Mouse (Mus musculus): Measurements from ENCODE around the gene Thumpd2.

Gene Thumpd2

DNA sequence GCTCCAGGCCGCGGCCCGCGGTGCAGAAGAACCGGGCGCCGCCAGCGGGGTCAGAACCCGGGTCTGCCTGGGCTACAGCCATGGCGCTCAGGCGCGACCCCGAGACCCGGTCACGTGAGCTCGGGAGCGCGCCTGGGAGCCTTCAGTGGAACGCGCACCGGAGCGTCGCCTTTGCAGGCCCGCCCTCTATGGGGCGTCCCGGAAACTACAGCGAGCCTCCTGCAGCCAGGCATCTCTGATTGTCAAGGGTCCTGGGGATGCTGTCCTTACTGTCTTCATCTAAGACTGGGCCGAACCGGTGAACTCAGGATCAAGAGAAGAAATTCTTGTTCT is at the start of gene Thumpd2:
TSS of gene Thumpd2 (minus strand) at position 104 of the 333 bp plus-strand sequence.
- DNase-seq: peak; percentile 93

DNA sequence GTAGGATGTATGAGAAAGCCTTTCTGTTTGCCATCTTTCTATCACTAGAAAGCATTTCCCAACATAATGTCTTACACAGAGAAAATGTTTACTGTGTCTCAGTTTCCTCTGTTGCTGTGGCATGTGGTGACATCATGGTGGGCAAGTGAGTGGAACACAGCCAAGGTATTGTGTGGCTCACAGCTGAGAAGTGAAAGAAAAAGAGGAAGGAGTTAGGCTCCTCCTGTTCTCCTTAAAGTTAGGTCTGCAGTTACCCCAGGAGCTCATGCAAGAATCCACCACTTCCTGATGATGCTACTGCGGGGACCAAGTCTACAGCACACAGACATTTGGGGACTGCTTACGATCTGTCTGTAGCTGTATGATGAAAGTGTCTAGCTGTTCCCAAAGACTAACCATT is 39.4 kb upstream of the Thumpd2 start:
- no peak for DNase-seq

DNA sequence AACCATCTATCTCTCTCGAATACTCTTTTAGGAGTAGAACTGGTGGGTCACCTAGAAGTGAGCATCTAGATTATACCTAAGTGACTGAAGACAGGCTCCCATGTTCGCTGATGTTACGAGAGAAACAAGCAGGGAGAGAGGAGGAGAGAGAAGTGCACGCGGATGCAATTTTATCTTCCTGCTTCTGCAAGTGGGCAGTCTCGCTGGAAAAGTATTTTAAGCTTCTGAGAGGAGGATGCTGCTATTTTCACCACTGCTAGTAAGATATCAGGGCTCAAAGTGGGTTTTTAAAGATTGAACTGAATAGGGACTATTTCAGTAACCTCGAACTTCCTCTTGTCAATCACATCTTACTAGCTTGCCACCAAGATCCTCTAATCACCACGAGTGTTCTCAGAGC is 38.0 kb upstream of the Thumpd2 start:
- DNase-seq: no peak

DNA sequence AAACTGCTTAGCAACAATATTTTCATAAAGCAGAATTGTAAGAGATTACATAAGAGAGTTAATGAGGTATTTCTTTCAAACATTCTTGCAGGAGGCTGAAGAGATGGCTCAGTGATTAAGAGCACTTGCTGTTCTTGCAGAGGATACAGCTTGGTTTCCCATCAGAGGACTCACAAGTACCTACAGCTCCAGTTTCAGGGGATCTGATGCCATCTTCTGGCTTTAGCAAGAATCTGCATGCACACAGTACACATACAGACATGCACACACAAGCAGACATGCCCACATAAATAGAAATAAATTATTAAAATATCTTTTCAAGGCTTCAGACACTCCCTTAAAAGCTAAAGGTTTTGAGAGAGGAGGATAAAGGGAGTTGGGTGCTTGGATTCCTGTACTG is 33.6 kb upstream of the Thumpd2 start:
- no peak for DNase-seq

DNA sequence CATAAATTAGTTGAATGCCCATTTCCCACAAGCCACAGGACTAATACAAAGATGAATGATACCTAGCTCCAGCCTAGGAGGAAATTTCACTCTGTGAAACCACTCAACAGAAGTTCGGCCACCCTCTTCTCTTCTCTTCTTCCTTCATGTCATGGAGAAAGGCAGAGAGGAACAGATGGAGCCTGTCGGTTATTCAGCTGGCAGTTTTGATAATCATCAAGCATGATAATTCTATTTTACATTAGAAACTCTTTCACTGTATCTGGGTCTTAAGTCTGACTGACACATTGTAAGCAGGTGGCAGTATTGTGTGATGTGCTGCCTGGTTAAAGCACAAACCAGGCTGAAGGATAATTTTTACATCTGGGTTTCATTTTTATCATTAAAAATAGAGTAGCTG is 31.6 kb upstream of the Thumpd2 start:
- DNase-seq: no peak

DNA sequence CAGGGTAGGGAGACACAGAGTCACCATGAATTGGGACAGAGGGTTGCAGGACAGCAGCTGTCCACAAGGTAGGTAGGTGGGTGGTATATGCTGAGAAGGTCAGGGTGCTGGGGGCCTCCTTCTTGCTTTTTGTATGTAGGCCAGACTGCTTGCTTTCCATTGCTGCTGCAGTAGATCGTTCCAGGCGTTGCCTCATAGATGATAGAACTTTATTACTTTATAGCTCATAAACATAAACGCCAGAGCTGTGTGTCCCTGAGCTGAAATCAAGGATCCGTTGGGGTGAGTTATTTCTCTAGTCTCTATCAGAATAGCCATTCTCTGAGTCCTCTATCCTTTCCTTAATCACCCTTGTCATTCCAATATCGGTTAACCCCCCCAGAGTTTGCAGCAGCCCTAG is 27.9 kb upstream of the Thumpd2 start:
- DNase-seq: no peak

DNA sequence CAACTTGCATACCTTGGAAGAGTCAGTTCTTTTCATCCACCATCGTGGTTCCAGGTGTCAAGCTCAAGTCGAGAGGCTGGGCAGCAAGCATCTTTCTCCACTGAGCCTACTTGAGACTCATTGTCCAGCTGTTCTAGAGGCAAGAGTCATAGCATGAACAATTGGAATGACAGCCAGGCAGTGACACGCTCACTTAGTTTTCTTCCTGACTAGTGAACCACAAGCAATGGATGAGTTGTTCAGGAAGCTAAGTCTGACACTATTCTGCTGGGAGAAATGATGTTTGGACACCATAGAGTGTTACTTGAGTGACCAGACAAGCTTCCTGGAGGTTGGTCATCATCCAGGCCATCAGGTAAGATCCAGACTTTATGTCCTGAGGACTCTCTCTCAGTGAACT is 24.0 kb upstream of the Thumpd2 start:
- no peak for DNase-seq

DNA sequence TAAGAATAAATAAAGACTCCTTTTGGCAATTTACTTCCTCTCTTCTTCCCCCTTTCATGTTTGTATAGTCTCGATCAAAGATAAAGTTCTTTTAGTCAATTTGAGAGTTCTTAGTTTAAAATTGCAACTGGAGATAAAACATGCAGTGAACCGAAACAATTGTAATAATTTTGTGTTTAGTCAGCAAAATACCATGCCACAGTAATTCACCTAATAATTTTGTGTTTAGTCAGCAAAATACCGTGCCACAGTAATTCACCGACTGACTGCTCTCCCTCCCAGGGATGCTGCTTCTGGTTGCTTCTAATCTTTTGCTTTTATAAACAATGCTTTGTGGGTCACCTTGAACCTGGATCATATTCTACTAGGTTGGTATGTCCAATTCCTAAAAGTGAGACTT is 22.9 kb upstream of the Thumpd2 start:
- no peak for DNase-seq

DNA sequence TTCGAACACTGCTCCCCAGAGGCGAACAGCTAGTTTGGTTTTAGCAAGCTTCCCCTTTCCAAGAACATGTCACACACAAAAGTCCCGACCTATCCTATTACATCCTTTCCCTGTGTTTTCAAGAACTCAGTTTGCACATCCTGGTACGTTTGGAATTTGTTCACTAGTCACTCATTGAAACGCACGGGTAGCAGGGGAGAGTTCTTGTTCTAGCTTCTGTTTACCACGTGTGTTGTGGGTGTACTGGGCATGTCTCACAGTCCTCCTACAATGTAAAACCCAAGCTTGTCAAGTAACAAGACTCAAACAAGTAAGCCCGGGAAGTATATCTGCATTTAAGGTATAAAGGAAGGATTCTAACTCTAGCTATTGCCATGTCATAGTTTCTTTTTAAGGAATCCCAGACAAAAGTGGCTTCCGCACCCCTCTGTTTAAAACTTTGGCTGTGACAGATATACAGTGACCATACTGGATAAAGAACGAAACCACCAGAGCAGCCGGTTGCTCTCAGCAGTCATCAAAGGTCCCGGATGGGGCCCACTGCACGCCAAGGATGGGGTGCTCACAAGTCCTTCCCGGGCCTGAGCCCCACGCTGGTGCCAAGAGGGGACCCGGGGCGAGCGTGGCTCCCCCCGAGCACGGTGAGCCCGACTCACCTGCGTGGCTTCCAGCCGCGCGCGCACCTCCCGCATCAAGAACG is 453 bp downstream of the Thumpd2 start:
- peak; percentile 16 for DNase-seq

DNA sequence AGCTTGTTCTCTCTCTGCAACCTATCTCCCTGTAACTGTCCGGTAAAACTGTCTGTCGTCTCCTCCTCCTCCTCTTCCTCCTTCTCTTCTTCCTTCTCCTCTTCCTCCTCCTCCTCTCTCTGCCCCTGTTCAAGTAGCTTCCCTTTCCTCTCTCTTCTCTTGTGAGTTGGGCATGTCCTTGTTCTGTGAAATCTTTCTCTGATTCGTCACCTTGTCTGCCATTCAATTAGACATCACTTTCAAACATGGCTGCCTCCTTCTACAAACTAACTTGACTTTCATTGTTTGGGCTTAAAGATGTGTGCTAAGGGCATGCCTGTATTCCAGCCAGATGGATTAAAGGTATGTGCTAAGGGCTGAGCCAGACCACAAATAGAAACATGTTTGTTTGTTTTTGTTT is 1.5 kb downstream of the Thumpd2 start:
- DNase-seq: no peak

DNA sequence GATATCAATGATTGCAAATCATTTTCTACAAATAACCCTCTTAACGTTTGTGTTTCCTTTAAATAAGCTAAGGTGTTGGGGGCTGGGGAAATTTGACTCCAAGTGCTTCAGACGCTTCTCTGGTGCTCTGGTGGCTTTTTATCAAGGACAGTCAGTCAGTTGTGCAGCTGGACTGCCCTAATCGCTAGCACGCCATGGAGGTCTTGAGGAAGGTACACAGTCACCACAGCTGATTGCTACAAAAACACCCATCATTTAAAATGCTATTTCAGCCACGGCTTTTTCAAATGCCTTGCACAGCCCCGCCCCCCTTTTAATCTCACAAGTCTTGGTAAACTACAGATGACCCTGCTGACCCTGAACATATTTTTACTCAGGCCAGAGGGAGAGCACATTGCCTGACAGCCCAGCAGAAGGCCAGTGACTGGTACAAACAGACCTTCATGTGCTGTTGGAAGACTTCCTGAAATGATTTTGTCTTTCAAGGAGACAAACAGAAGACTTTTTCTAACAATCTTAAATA is 2.5 kb downstream of the Thumpd2 start:
- DNase-seq: no peak

DNA sequence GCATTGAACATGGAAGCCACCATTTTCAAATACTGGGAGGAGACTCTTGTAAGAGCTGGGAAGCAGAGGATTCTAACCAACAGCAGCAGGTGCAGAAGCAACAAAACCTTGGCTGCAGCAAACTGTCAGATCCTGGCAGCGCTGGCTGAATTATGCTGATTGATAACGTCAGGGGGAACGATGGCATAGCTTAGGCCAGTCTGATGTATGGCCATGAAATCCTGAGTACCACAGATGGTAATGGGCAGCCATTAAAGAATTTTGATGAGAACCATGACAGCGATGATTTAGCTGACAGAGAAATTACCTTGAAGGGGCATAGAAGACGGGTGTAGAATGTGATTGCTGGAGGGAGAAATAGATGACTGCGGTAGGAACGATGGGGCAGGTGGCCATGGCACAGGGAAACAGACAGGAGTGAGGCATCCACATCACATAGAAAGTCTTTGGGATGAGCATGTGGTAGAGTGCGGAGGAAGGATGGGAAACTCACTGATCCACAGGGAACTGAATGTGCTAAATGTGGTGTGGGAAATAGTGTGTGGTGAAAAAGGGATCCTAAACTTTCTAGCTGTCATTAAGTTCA is 8.0 kb downstream of the Thumpd2 start:
- DNase-seq: no peak

DNA sequence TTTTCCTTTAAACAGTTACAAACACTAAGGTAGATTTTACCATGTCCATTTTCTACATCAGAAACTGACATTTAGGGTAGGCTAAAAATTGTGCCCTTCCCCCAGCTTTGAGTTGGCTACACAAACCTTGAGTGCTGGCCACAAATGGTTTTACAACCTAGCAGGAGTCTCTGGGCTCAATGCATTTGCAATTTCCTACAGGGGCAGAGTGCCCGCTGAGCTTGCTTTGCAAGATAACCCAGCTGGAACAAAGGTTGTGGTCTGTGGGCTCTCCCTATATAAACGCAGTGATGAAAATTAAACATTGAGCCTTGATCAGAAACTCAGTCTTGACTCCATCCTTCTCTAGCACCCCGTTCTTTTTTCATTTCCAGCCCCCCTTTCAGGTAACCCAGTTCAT is 8.8 kb downstream of the Thumpd2 start:
- no peak for DNase-seq

DNA sequence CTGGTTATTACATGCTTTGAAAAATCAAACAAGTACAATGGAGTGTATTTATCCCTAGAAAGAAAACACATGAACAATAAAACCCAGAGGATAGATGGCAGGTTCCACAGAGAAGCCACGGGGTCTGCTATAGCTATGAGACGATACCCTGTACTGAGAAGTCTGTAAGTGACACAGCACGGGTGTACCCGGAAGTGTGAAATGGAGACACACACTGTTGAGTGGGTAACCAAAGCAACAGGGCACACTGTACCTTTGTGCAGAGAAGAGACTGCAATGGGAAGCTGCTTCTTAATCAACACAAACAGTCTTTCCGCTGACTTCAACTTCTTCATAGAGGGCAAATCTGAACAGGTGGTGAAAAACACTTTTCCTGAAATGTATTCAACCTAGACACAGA is 9.4 kb downstream of the Thumpd2 start:
- no peak for DNase-seq

DNA sequence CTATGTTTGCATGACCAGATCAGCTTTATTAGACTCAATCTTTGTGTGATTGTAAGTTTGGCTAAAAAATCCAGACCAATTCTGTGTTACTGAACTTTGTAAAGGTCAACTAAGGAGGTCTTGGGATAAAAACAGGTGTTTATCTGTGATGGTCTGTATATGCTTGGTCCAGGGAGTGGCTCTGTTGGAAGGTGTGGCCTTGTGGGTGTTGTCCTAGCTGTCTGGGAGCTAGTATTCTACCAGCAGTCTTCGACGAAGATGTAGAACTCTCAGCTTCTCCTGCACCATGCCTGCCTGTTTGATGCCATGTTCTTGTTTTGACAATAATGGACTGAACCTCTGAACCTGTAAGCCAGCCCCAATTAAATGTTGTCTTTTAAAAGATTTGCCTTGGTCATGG is 11.6 kb downstream of the Thumpd2 start:
- no peak for DNase-seq

DNA sequence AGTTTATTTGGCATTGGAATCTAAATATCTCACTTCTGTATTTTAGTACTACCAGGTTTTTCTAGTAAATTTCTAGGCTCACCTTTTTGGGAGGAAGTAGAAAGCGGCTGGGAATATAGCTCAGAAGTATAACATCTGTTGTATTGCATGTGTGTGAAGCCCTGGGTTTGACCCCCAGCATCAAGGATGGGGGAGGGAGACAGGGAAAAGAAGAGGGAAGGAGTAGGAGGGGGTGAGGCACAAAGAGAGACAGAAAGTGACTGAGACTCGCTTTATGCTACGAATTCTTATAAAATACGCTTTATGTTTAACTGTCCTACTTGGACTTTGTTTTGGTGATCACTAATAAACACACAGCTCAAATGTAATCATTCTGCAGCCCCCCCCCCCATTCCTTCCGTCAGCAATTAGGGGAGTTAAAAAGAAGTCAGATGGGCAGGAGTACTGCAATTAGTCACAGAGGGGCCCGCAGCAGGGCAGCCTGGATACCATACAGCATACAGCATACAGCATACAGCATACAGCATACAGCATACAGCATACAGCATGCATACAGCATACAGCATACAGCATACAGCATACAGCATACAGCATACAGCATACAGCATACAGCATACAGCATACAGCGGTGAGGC is 16.8 kb downstream of the Thumpd2 start:
- no peak for DNase-seq

DNA sequence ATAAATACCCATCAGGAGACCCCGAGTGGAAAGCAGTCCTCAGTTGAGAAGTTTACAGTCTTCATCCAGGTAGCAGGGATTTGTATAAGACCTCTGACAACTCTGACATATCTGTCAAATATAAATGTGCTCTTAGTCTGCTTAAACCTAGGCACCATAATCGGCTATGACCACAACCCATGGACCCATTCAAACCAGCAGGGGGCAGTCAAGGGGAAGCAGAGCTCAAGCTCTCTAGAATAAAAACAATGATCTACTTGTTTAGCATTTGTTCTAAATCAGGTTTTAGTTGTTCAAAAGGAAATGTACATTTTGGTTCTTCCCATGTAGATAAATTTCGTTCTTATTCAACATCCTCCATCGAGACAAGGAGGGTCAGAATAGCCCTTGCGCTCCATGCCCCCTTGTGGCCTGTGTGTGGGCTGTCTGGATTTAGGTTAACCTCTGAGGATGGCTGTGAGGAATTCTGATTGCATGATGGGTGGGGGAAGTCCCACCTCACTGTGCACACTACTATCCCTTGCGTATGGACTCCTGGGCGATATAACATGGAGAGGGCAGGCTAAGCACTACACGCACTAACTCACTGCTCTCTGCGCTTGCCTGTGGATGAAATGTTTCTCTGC is 19.2 kb downstream of the Thumpd2 start:
- DNase-seq: peak; percentile 59

DNA sequence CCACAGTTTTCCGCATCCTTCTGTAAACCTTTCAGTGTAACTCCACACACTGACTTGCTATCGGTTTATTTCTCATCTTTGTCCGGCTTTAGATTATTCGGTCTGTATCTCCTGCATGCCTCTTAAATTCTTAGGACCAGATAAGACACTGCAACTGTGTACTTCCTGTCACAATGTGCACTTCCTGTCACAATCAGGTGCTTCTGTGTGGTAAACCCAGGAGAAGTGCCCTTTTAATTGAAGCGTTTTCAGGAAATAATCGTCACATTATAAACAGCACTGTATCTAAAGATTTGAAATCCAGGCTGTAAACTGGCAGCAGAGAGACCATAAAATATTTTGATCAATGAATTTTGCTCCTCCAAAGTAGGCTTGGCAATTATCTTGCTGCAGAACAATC is 19.8 kb downstream of the Thumpd2 start:
- DNase-seq: no peak

DNA sequence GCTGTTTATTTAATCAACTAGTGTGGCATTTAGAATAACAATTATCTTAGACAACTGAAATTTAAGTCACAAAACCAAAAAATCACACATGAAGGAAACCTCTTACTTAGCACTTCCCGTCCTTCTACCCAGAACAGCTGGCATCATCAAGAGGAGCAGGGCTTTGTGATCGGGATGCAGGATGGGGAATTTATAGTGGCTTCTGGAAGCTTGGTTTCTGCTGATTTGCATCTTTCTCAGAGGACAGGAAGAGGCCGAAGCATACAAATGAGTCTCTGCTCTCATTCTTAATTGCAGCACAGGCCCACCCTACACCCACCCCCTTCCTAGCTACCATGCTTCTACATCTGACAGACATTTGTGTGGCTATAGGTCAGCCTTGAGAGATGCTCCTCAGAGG is 20.5 kb downstream of the Thumpd2 start:
- no peak for DNase-seq

DNA sequence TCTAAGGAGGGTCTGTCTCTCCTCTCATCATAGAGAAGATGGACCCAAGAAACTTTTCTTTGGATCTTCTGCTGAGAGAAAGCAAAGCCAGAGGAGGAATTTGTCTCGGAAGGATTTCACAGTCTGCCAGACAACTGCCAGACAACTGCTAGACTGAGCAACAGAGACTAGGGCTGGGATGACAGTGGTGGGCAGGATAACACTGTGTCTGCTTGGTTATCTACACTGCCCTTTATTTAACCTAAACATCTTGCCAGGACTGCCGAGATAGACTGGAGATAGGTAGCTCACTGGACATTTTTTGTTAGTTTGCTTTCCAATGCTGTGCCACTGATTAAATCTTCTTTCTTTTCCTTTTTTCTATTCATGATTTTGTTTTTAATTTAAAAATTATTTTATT is 23.2 kb downstream of the Thumpd2 start:
- no peak for DNase-seq

DNA sequence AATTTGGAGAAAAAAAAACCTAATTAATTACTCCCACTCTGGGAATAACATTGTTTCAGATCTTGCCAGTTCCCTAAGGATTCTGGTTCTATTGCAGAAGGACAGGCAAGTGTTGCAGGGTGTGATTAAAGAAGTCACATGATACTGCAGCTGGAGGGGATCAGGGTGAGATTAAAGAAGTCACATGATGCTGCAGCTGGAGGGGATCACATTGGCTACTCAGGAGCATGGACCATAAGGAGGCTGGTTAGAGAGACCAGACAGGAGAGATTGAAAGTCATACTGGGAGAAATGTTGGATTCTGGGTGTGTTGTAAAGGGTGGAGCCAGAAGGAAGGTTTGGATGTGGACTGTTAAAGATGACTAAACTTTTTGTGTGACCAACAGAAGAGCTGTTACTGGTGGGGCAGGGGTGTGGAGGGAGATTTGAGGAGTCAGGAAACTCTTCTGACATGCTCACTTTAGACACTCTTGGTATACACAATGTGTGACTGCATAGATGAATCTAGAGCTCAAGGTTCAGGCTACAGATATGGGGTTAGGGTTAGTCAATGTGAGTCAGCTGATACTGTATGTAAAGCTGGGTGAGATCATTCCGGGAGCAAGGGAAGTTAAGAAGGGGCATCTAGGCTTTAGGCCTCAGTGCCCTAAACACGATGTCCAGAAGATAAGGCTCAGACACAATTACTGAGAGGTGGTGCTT is 26.0 kb downstream of the Thumpd2 start:
- DNase-seq: no peak

DNA sequence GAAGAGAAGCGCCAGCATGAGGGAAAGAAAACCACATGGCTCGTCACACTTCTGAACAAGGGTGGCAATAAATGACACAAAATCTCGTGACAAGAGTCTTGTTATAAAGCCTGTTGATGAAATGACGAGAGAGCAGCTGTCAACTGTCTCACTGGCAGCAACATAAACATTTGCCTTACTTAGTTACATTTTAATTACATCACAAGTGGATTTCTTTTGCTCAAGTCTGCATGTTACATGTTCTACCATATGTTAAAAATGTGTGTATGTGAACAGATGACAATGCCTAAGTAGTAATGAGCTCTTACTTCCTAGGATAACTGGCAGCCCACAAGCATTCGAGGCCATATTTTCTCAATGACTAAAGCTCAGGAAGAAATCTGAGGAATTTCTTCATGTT is 29.5 kb downstream of the Thumpd2 start:
- DNase-seq: no peak

DNA sequence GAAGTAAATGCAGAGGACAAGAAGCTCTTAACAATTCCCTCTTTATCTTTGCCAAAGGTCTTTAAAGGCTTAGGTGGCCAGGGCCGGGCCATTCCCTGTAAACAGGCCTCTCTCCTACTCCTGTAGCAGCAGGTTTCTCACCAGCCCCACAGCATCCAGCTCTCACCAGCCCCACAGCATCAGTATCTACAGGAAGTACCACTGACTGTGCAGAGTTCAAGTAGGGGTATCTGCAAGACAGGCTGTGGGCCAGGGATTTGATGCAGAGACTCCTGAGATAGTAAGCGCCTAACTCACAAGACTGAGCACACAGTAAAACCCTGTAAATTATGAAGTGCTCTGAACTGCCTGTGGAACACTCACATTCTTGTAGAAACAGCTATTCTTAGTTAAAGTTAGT is 31.9 kb downstream of the Thumpd2 start:
- DNase-seq: no peak

Data from thymus, postnatal 14 days (tissue).